Mouse (Mus musculus) right cerebral cortex, postnatal 10 days (tissue): ENCODE measurements at regions not wholly inside any gene's neighbourhood (a gene's known extent, or its start where the extent isn't known, plus 50 kb on each side); places are given as distances from the start of the nearest gene placed in this dataset.

Experiments used
- DNase-seq, 2 experiments: peaks; one replicate each; pipeline ENCODE4 v3.0.0; 2021; ENCODE audit warnings: low spot score in 2 of 2

GRCm38 (mm10) chr6:55781146-55781545 is 55.5 kb upstream of the Itprid1 start:
- DNase-seq = no peak

GRCm38 (mm10) chr6:55775527-55775926 is 61.2 kb upstream of the Itprid1 start:
- DNase-seq = peak in 1 of 2 experiments; percentile 26

GRCm38 (mm10) chr6:55770341-55770740 is 66.4 kb upstream of the Itprid1 start:
- DNase-seq = no peak

GRCm38 (mm10) chr6:55755491-55755890 is 74.4 kb upstream of the Neurod6 start:
- no peak for DNase-seq

- no peak for DNase-seq
Observed at GRCm38 (mm10) chr6:55750831-55751230, 69.8 kb upstream of the Neurod6 start.

GRCm38 (mm10) chr6:55745859-55746151 is 64.7 kb upstream of the Neurod6 start:
- DNase-seq = no peak

- DNase-seq = no peak
Observed at GRCm38 (mm10) chr6:55745105-55745858, 64.2 kb upstream of the Neurod6 start.

GRCm38 (mm10) chr6:55731301-55731826 is 50.3 kb upstream of the Neurod6 start:
- DNase-seq = no peak
